Mouse (Mus musculus) midbrain, embryonic 16.5 days (tissue): ENCODE measurements around the gene Myof. TPM values are rescaled to one million over a fixed set of nuclear protein-coding genes. Genes with fewer than 3 reads are reported as not detected.

Experiments
- ATAC-seq: fragments of 200-750 bp; cut with Nextera tagmentation; 2 replicates; pipeline ENCODE4 v1.8.0; 2017; ENCODE audit warnings: moderate TSS enrichment
- H3K27ac ChIP-seq: fragments of 300-500 bp; sonication (generic); 2 replicates; pipeline ENCODE4 v1.5.1; 2014; ENCODE audit warnings: mild to moderate bottlenecking, low read length, mixed read lengths
- H3K27me3 ChIP-seq: fragments of 300-500 bp; sonication (generic); 2 replicates; pipeline ENCODE4 v1.6.1; 2014; ENCODE audit warnings: low read depth, low read length, mixed read lengths; ENCODE audit not compliant: control insufficient read depth, insufficient read depth
- H3K36me3 ChIP-seq: fragments of 300-500 bp; sonication (generic); 2 replicates; pipeline ENCODE4 v1.6.1; 2014; ENCODE audit warnings: mild to moderate bottlenecking, low read length, moderate library complexity, mixed read lengths; ENCODE audit not compliant: control insufficient read depth, insufficient read depth
- H3K4me1 ChIP-seq: fragments of 300-500 bp; sonication (generic); 2 replicates; pipeline ENCODE4 v1.6.1; 2014; ENCODE audit warnings: mild to moderate bottlenecking, low read length, mixed read lengths; ENCODE audit not compliant: control insufficient read depth, insufficient read depth
- H3K4me2 ChIP-seq: fragments of 300-500 bp; sonication (generic); 2 replicates; pipeline ENCODE4 v1.6.1; 2014; ENCODE audit warnings: mild to moderate bottlenecking, low read length, mixed read lengths
- H3K4me3 ChIP-seq: fragments of 300-500 bp; sonication (generic); 2 replicates; pipeline ENCODE4 v1.5.1; 2014; ENCODE audit warnings: low read depth, mild to moderate bottlenecking, low read length, moderate library complexity, mixed read lengths
- H3K9ac ChIP-seq: fragments of 300-500 bp; sonication (generic); 2 replicates; pipeline ENCODE4 v1.6.1; 2014; ENCODE audit warnings: low read depth, low read length, mixed read lengths
- H3K9me3 ChIP-seq: fragments of 300-500 bp; sonication (generic); replicated peaks from 2 replicates; pipeline ENCODE4 v1.6.1; 2014; ENCODE audit warnings: mild to moderate bottlenecking, low read length, mixed read lengths; ENCODE audit not compliant: control insufficient read depth, poor library complexity, severe bottlenecking
- WGBS: fragments of 180-500 bp; shearing (Covaris S2); extraction: QIAGEN DNeasy Blood & Tissue Kit; methylation state at CpG from one replicate; pipeline ENCODE4 v1.1.7; 2014; 5-methylcytosine and 5-hydroxymethylcytosine counted together
- polyA plus RNA-seq: library from polyadenylated mRNA; unstranded; fragments of >200 nt; fragmentation: Nextera tagmentation; extraction: Ambion mirVana; gene quantifications from 2 replicates; pipeline ENCODE4 v1.2.1, GENCODE M21; 2015

Gene Myof
- polyA plus RNA-seq, 1 experiment from 2014 or later = 1.9 TPM

DNA sequence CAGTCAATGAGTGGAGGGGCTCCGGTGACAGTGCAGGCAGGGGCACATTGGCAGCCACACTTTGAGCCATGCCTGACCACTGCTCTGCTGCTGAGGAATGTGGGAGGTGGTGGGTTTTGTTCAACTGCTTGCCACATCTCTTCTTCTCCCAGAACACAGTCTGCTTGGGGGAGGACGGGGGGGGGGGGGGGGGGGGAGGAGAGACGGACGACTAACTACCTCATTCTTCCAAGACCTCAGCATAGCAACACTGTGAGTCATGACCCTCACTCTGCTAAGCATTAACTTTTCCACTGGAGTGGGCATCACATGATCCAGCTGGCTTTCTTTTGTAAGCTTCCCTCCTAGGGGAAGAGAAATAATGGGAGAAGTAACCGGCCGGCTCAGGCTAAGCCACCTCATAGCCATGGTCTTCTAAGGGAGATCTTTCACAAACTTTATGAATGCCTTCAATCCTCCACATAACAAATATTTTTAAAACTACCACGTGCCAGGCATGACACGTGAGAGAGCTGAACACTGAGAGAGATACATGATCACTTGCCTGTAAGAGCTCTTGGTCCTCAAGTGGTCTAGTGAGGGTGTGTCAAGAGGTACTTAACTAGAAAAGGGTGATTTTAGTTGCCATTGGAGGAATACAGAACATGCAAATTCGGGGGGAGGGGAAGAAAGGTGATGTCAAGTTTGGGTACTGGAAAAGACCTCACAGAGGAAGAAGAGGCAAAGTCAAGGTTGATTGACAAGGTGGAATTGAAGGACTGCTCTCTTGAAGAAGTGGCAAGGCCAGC is 17.9 kb downstream of the Myof start:
- Histone ChIP-seq H3K9me3 (no peaks in the 10 kb centered on the region), H3K4me3 (no peak overlapping the region), H3K36me3 (no peaks in the 10 kb centered on the region), H3K4me1 (0 out of 2 replicates have a peak, but pooled peaks cover under 1% of the 10 kb centered on the region), H3K27me3 (no peaks in the 10 kb centered on the region), H3K4me2 (no peak overlapping the region), H3K27ac (no peak overlapping the region), H3K9ac (no peak overlapping the region)
- WGBS = 40% methylated on average over 8 of the region's 9 CpGs
- no peak for ATAC-seq

DNA sequence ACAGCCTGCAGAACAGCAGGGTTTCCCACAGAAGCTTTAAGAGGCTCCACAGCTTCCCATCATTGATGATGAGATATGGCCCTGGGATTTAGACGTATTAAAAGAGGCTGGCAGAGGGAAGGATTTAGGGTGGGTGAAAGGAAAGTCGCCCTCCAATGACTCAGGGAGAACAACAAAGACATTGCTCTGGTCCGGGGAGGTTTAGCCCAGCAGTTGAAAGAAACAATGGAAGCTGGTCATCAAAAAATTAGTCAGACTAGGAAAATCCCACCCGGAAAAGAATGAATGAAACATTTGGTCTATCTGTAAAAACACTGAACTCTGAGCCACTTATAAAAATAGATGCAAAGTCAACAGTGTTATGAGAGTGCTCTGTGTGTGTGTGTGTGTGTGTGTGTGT is 19.8 kb downstream of the Myof start:
- no peaks in the 10 kb centered on the region for H3K4me1 ChIP-seq
- no peaks in the 10 kb centered on the region for H3K9me3 ChIP-seq
- 24% methylated on average over 4 of the region's 4 CpGs for WGBS
- H3K4me3 ChIP-seq = no peak overlapping the region
- H3K9ac ChIP-seq = no peak overlapping the region
- no peak for ATAC-seq
- no peak overlapping the region for H3K27ac ChIP-seq
- H3K36me3 ChIP-seq = no peaks in the 10 kb centered on the region
- H3K4me2 ChIP-seq = no peak overlapping the region
- no peaks in the 10 kb centered on the region for H3K27me3 ChIP-seq

DNA sequence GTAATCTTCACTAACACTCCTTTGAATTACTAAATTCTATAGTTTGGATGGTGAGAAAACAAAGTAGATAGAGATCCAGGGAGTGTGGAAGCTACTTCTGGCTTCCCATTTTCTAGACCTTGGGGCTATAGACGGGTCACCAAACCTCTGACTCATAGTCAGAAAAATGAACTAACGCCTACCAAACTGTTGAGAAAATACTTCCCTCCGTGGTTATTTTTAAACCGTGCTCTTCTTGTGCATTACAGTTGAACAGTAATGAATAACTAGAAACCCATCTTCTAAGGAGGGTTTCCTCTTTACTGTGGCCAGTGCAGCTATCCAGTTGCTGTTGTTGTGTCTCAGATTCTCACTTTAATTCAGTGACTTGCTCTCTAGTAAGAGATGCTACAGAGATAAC is 20.7 kb downstream of the Myof start:
- Histone ChIP-seq H3K4me1 (no peaks in the 10 kb centered on the region), H3K9ac (no peak overlapping the region), H3K9me3 (no peaks in the 10 kb centered on the region), H3K27me3 (no peaks in the 10 kb centered on the region), H3K4me2 (no peak overlapping the region), H3K27ac (no peak overlapping the region), H3K36me3 (no peaks in the 10 kb centered on the region), H3K4me3 (no peak overlapping the region)
- ATAC-seq = no peak
- 87% methylated on average over 4 of the region's 4 CpGs for WGBS

DNA sequence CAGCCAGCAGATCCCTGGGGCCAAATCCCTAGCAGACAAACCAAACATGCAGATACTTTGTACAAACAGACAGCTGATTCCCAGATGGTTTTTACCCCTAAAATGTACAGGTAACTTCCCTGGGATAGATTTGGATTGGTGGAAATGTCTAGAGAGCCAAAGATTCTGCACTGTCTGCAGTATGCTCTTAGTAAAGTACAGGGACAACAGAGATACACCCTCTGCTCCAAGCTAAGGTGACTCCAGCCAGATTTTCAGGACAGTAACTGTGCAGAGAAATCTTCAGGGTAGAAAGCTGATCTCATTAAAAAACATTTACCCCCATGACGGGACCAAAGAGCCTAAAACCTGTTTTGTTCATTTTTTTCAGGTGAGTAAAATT is 27.5 kb downstream of the Myof start:
- Histone ChIP-seq H3K4me3 (no peak overlapping the region), H3K27ac (no peak overlapping the region), H3K9me3 (no peaks in the 10 kb centered on the region), H3K4me2 (no peak overlapping the region), H3K4me1 (peaks cover 3% of the 10 kb centered on the region; the same call in 1 of the 2 replicates), H3K36me3 (no peaks in the 10 kb centered on the region), H3K9ac (no peak overlapping the region), H3K27me3 (no peaks in the 10 kb centered on the region)
- WGBS = 51% methylated on average over 1 of the region's 1 CpGs
- peak; percentile 70; the same call in 1 of the 2 replicates for ATAC-seq

DNA sequence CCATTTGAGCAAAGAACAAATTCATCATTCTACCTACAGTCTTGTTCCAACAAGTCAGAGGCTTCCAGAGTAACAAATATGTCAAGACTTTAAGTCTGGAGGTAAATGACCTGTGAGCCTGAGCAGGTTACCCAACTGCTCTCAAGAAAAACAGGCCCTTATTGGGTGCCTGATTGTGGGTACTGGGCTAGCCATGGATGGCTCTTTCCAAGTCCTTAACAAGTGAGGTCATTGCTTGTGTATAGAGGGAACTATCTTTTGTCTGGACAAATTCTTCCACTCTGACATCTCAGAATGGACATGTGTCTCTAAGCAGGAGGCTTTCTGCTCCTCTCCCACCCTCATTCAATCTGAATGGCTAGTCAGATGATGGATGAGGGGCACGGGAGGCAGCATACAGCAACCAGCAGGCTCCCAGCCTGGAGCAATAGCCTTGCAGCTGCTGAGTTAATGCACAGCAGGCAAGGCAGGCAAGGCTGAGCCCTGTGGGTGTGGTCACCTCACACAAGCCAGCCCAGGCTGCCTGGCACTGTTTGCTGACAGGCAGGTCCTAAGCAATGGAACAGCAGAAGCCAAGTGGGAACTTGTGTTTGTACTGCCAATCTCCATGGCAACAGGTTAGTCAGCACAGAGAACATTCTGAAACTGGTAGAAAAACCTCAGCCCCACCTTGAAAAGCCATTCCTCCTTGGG is 28.1 kb downstream of the Myof start:
- Histone ChIP-seq H3K9ac (no peak overlapping the region), H3K4me1 (peaks cover 3% of the 10 kb centered on the region; the same call in 1 of the 2 replicates), H3K4me2 (no peak overlapping the region), H3K36me3 (no peaks in the 10 kb centered on the region), H3K9me3 (no peaks in the 10 kb centered on the region), H3K27ac (peak overlapping the region; percentile 47; the same call in 1 of the 2 replicates), H3K4me3 (no peak overlapping the region), H3K27me3 (no peaks in the 10 kb centered on the region)
- ATAC-seq = peak; percentile 95
- 5% methylated on average over 1 of the region's 1 CpGs for WGBS

DNA sequence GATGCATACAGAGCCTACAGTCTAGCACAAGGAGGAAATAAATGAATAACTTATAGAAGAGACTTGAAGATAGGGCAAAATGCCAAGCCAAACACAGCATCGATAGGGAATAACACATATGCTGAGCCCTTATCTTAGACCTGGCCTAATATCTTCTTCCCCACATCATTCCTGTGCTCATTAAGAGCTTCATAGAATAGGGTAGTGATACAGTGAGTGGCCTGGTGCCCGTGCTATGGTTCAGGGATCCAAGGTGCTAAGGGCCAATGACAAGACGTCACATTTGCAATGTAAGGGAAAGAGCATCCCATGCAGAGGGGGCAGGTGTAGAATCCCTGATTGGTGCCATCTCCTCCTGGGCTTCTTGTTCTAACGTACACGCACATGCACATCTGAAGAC is 28.9 kb downstream of the Myof start:
- no peak for ATAC-seq
- H3K4me2 ChIP-seq = no peak overlapping the region
- no peak overlapping the region for H3K9ac ChIP-seq
- H3K36me3 ChIP-seq = no peaks in the 10 kb centered on the region
- H3K9me3 ChIP-seq = no peaks in the 10 kb centered on the region
- H3K4me1 ChIP-seq = peaks cover 3% of the 10 kb centered on the region; the same call in 1 of the 2 replicates
- no peaks in the 10 kb centered on the region for H3K27me3 ChIP-seq
- H3K27ac ChIP-seq = no peak overlapping the region
- 92% methylated on average over 5 of the region's 5 CpGs for WGBS
- H3K4me3 ChIP-seq = no peak overlapping the region

DNA sequence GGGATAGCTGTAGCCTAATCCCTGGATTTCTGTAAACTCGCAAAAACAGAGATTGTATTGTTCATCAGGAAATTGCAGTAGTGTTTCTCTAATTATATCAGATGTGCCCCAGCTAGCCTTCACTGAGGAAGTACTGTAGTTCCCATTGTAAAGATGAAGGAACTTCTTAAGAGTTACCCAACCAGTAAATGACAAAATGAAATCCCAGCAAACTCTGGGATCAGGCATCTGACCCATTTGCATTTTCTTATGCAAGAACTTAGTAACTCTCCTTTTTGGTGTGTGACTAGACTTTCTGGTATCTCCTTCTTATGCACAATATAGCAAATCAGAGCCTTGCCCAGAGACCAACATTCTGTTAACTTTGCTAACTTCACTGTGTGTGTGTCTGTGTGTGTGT is 32.0 kb downstream of the Myof start:
- no peak overlapping the region for H3K27ac ChIP-seq
- no peaks in the 10 kb centered on the region for H3K27me3 ChIP-seq
- H3K36me3 ChIP-seq = no peaks in the 10 kb centered on the region
- WGBS = 85% methylated on average over 1 of the region's 1 CpGs
- H3K4me2 ChIP-seq = no peak overlapping the region
- H3K9ac ChIP-seq = no peak overlapping the region
- no peak for ATAC-seq
- peaks cover 3% of the 10 kb centered on the region; the same call in 1 of the 2 replicates for H3K4me1 ChIP-seq
- no peaks in the 10 kb centered on the region for H3K9me3 ChIP-seq
- H3K4me3 ChIP-seq = no peak overlapping the region

DNA sequence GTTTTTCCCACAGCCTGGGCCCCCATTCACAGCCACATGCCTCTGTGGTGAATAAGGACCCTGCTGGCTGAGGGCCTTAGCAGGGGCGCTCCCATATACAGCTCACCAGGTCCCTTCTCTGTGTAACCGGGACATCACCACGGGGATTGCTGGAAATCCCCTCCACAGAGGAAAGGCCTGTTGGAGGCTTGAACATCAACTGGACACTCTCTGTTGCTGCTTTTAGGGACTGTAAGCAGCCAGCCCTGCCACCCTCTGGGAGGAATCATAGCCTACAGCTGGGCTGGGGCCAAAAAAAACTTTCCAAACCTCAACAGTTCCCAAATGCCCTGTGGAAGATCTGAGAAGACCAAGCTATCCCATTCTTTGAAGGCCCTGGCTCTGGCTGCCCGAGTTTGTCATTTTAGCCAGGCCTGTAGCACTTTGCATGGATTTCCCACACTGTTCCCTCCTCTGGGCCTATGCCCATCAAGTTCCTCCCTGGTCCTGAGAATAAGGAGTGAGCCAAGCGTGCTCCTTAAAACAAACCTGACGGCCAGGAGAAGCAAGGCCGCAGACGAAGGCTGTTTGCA is 38.5 kb downstream of the Myof start:
- Histone ChIP-seq H3K36me3 (no peaks in the 10 kb centered on the region), H3K4me1 (peaks cover 3% of the 10 kb centered on the region; the same call in 1 of the 2 replicates), H3K27me3 (no peaks in the 10 kb centered on the region), H3K4me2 (no peak overlapping the region), H3K9ac (no peak overlapping the region), H3K9me3 (no peaks in the 10 kb centered on the region), H3K4me3 (no peak overlapping the region), H3K27ac (no peak overlapping the region)
- 77% methylated on average over 8 of the region's 8 CpGs for WGBS
- 0 out of 2 replicates have a peak, but pooled peaks have one; percentile 21 for ATAC-seq
